Comparison of ENCODE assay signal across 25 mouse cellular contexts in the genomic region with DNA sequence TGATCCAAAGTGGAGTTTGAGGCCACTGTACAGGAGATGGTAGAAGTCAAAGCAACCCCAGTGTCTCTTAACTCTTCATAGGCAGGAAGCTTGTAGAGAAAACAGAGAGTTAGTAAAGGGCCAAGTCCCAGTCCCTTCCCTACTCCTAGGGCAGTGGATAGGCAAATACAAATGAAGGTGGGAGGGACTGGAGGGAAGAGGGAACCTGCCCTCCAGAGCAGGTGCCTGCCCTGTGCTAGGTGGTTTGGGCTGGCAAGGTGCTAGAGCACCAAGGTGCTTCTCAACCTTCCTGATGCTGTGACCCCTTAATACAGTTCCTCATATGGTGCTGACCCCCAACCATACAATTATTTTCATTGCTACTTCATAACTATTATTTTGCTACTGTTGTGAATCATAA. TPM values are rescaled to one million over a fixed set of nuclear protein-coding genes. Genes with fewer than 3 reads are reported as not detected.
DNase-seq lines count a peak whose midpoint lies in the region; ATAC-seq and TF ChIP-seq lines count a peak whose summit lies in the region.
"Had no signal": no experiment of that assay in that cellular context is flagged by ENCODE, and none has a peak within 500 bp of the region (broad histone marks: within the 10 kb centered on the region; RNA-seq: fewer than 3 reads in every experiment).

No protein-coding gene starts in this region.

- no peak for TF ChIP-seq POLR2A in myocyte (IDR thresholded peaks at IDR 0.05; ENCODE audit: insufficient read length, low read depth)
- no peak for TF ChIP-seq POLR2A in lung, adult 2 months (IDR thresholded peaks at IDR 0.05; ENCODE audit: borderline replicate concordance, extremely low read depth, low read depth, low read length)

- H3K9me3 ChIP-seq in stomach, embryonic 16.5 days (replicated peaks; ENCODE audit: control insufficient read depth, low read length): no peaks in the 10 kb centered on the region
- H3K9me3 ChIP-seq in stomach, postnatal 0 days (ENCODE audit: control insufficient read depth, low read length): no peaks in the 10 kb centered on the region

- peak; percentile 63; the same call in 1 of the 2 replicates for ATAC-seq in stomach, embryonic 16.5 days (ENCODE audit: insufficient read depth, low FRiP score)
- peak; percentile 55 for ATAC-seq in stomach, postnatal 0 days (ENCODE audit: low FRiP score, low TSS enrichment)
- ATAC-seq: activated CD4-positive, CD25-positive, alpha-beta regulatory T cell, adult 4 months; CD4-positive, CD25-positive, alpha-beta regulatory T cell, adult 4 months; Patski had no signal

- no peak for TF ChIP-seq CTCF in stomach, postnatal 0 days (IDR thresholded peaks at IDR 0.05; ENCODE audit: low read depth)
- no peak for TF ChIP-seq CTCF in lung, adult 2 months (IDR thresholded peaks at IDR 0.05; ENCODE audit: insufficient read depth, low read length)

- no peaks in the 10 kb centered on the region for H3K27me3 ChIP-seq in myocyte (ENCODE audit: control insufficient read depth, insufficient read depth, insufficient read length)
- no peaks in the 10 kb centered on the region for H3K27me3 ChIP-seq in stomach, embryonic 16.5 days (ENCODE audit: control insufficient read depth, insufficient read depth, low read length)
- H3K27me3 ChIP-seq in stomach, postnatal 0 days (ENCODE audit: control insufficient read depth, insufficient read depth, low read length): no peaks in the 10 kb centered on the region
- H3K27me3 ChIP-seq: CH12.LX, Patski had no signal

- H3K27ac ChIP-seq in stomach, embryonic 16.5 days (ENCODE audit: low read length): 0 out of 2 replicates have a peak overlapping the region, but pooled peaks have one; percentile 3
- no peak overlapping the region for H3K27ac ChIP-seq in stomach, postnatal 0 days (replicated peaks)

- no peak for TF ChIP-seq EP300 in stomach, postnatal 0 days (optimal IDR thresholded peaks at IDR 0.05)

- no peak for DNase-seq in stomach, postnatal 0 days (ENCODE audit: low spot score)
- DNase-seq in lung, adult 2 months: no peak
- DNase-seq in right cerebral cortex, postnatal 10 days (ENCODE audit: low spot score in 2 of 2): no peak
- no peak for DNase-seq in heart, postnatal 14 days
- DNase-seq: adrenal gland, adult 2 months; adrenal gland, adult 8-10 months; adrenal gland, postnatal 10 days; adrenal gland, postnatal 14 days; adrenal gland, postnatal 25 days; adrenal gland, postnatal 36 days; B cell, adult 2 months; cerebellum, adult 11 months; cerebellum, adult 11-12 months; cerebellum, adult 18-20 months had no signal

- peak overlapping the region; percentile 47 for H3K4me2 ChIP-seq in myocyte (ENCODE audit: low read depth)
- H3K4me2 ChIP-seq in stomach, embryonic 16.5 days (ENCODE audit: low read depth, low read length): no peak overlapping the region
- no peak overlapping the region for H3K4me2 ChIP-seq in stomach, postnatal 0 days (replicated peaks; ENCODE audit: low read depth)

- H3K9ac ChIP-seq in stomach, embryonic 16.5 days (ENCODE audit: low read length): no peak overlapping the region
- H3K9ac ChIP-seq in stomach, postnatal 0 days (ENCODE audit: low read length): no peak overlapping the region

- H3K36me3 ChIP-seq in myocyte (ENCODE audit: control insufficient read depth, insufficient read depth): no peaks in the 10 kb centered on the region
- no peaks in the 10 kb centered on the region for H3K36me3 ChIP-seq in stomach, embryonic 16.5 days (ENCODE audit: control insufficient read depth, insufficient read depth, low read length)
- no peaks in the 10 kb centered on the region for H3K36me3 ChIP-seq in stomach, postnatal 0 days (ENCODE audit: control insufficient read depth, insufficient read depth, low read length)
- H3K36me3 ChIP-seq: G1E had no signal

- H3K4me1 ChIP-seq in stomach, embryonic 16.5 days (ENCODE audit: control insufficient read depth, insufficient read depth, low read length): no peaks in the 10 kb centered on the region
- H3K4me1 ChIP-seq in stomach, postnatal 0 days (replicated peaks; ENCODE audit: control insufficient read depth, insufficient read depth): no peaks in the 10 kb centered on the region
- no peaks in the 10 kb centered on the region for H3K4me1 ChIP-seq in lung, adult 2 months (ENCODE audit: control insufficient read depth, insufficient read depth, low read length)

- H3K79me2 ChIP-seq in myocyte (ENCODE audit: control insufficient read depth, insufficient read depth): no peaks in the 10 kb centered on the region

- intact Hi-C loops in heart, postnatal 14 days (cut with DNase I): no loop called here

- no peak overlapping the region for H3ac ChIP-seq in myocyte (ENCODE audit: control insufficient read depth, insufficient read length)

- no peak overlapping the region for H3K4me3 ChIP-seq in myocyte
- H3K4me3 ChIP-seq in stomach, embryonic 16.5 days (replicated peaks; ENCODE audit: low read length): no peak overlapping the region
- H3K4me3 ChIP-seq in stomach, postnatal 0 days (ENCODE audit: low read depth, low read length): no peak overlapping the region
- H3K4me3 ChIP-seq in lung, adult 2 months (replicated peaks; ENCODE audit: extremely low read depth, low read depth, low read length): no peak overlapping the region

TF ChIP-seq in myocyte, 11 proteins besides CTCF, POLR2A, EP300 and RAD21:
- TF ChIP-seq REST (IDR thresholded peaks at IDR 0.05; ENCODE audit: insufficient read depth, insufficient read length): no peak
- TF ChIP-seq CEBPB (IDR thresholded peaks at IDR 0.05; ENCODE audit: insufficient read depth, poor library complexity, severe bottlenecking): no peak
- TF ChIP-seq MYOG (IDR thresholded peaks at IDR 0.05; ENCODE audit: control insufficient read depth in 1 of 3, insufficient read depth in 1 of 3, insufficient read length in 2 of 3, low read depth in 2 of 3): no peak
- no peak for TF ChIP-seq TCF12 (IDR thresholded peaks at IDR 0.05; ENCODE audit: insufficient read depth, poor library complexity, severe bottlenecking)
- TF ChIP-seq MAX (IDR thresholded peaks at IDR 0.05; ENCODE audit: low read depth): no peak
- no peak for TF ChIP-seq USF1 (IDR thresholded peaks at IDR 0.05; ENCODE audit: low read depth)
- no peak for TF ChIP-seq E2F4 (IDR thresholded peaks at IDR 0.05; ENCODE audit: insufficient read depth)
- no peak for TF ChIP-seq TCF3 (IDR thresholded peaks at IDR 0.05; ENCODE audit: insufficient read length, low read depth)
- TF ChIP-seq MYOD1 (IDR thresholded peaks at IDR 0.05; ENCODE audit: control insufficient read depth in 1 of 3, insufficient read length in 2 of 3, low read depth in 2 of 3): no peak
- TF ChIP-seq POLR2AphosphoS2 (IDR thresholded peaks at IDR 0.05; ENCODE audit: insufficient read length, low read depth): no peak
- TF ChIP-seq SRF (IDR thresholded peaks at IDR 0.05; ENCODE audit: control insufficient read depth, insufficient read length, low read depth): no peak

RNA-seq across cellular contexts. Expression of a gene that starts 24.4 kb away (rescaled TPM):
- 0.02 TPM for polyA plus RNA-seq in myocyte (2012; fragmentation: generic; extraction: Trizol)
- polyA plus RNA-seq in stomach, embryonic 16.5 days (2015; fragmentation: Nextera tagmentation; extraction: Ambion mirVana): 0.12 TPM in 1 of 2 replicates, not detected in the other
- 0.06 TPM in 1 of 2 replicates, not detected in the other for polyA plus RNA-seq in stomach, postnatal 0 days (2015; fragmentation: Nextera tagmentation; extraction: Ambion mirVana)
- polyA plus RNA-seq in lung, adult 2 months (2012; rRNA removed): 3.6 and 4.1 TPM in 2 replicates
- under 1 TPM in 1 of 2 experiments, not detected in 1; 0.36 TPM for total RNA-seq in heart, postnatal 14 days (2021)
- total RNA-seq: adrenal gland, adult 18-20 months; adrenal gland, adult 2 months; adrenal gland, adult 8-10 months; adrenal gland, postnatal 10 days; adrenal gland, postnatal 14 days; adrenal gland, postnatal 25 days; adrenal gland, postnatal 36 days; adrenal gland, postnatal 4 days; MEL had no signal
- polyA plus RNA-seq: activated CD4-positive, CD25-positive, alpha-beta regulatory T cell, adult 4 months; adrenal gland, adult 2 months; C2C12; CD4-positive, CD25-positive, alpha-beta regulatory T cell, adult 4 months; G1E had no signal

RNA-seq across cellular contexts. Expression of a gene that starts 26.2 kb away (rescaled TPM):
- 10.8 TPM for polyA plus RNA-seq in myocyte (2012; fragmentation: generic; extraction: Trizol)
- 22.2 and 29.7 TPM in 2 replicates for polyA plus RNA-seq in stomach, embryonic 16.5 days (2015; fragmentation: Nextera tagmentation; extraction: Ambion mirVana)
- 14.6 and 15.6 TPM in 2 replicates for polyA plus RNA-seq in stomach, postnatal 0 days (2015; fragmentation: Nextera tagmentation; extraction: Ambion mirVana)
- 89.3 and 96.4 TPM in 2 replicates for polyA plus RNA-seq in lung, adult 2 months (2012; rRNA removed)
- total RNA-seq in heart, postnatal 14 days (2021): 10 to 100 TPM; 53.0 to 62.6 TPM
- total RNA-seq: MEL had no signal
- polyA plus RNA-seq: CD4-positive, CD25-positive, alpha-beta regulatory T cell, adult 4 months; G1E had no signal
